Mouse (Mus musculus) yolk sac, embryonic 10.5 days (tissue): ENCODE data around the gene Cklf.
"Not testable (repeated sequence)": the region's sequence is repeated elsewhere in the genome, so short reads cannot be mapped to it uniquely, and the experiment has no call there.

Experiments used
- DNase-seq: peaks from one replicate; pipeline ENCODE4 v3.0.0-alpha.2; 2017; ENCODE audit warnings: low spot score

Gene Cklf

DNA sequence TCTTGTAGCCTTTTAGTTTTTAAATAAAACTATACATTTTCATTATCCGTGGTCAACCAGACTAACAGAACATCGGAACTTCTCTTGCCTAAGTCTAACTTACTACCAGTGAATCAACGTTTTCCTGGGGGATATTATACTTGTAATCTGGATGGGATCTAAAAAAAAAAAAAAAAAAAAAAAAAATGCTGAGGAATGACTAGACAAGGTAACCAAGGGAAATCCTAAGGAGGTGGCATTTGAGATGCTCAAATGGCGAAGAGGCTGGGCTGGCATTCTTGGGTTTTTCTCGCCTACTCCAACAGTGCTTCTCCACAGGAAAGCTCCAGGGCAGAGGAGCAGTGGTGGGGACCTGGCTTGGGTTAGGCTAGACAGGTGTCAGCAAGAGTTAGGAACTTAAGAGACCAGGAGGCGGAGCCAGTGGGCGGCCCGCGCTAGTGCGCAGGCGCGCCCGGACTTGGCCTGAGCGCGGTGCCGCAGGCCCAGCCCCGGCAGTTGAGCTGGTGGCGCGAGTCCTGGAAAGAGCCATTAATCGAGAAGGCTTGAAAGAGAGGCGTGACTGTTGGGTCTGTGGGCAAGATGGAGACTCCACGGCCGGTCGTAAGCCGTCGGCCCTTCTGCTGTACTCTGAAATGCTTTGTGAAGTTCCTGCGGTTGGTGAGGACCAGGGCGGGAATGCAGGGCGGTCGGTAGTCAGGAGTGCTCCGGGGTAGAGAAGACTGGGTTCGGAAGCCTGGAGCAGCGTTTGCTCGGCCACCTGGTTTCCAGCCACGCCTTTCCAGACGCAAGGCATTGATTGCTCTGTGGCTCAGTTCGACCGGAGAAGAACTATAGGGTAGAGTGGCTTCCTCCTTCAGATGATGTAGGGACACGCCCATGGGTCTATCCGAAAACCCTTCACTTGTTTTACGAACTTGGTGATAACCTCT lies at the start of gene Cklf:
TSS of gene Cklf (plus strand) at position 423 of the 929 bp plus-strand sequence.
- peak; percentile 88 for DNase-seq

DNA sequence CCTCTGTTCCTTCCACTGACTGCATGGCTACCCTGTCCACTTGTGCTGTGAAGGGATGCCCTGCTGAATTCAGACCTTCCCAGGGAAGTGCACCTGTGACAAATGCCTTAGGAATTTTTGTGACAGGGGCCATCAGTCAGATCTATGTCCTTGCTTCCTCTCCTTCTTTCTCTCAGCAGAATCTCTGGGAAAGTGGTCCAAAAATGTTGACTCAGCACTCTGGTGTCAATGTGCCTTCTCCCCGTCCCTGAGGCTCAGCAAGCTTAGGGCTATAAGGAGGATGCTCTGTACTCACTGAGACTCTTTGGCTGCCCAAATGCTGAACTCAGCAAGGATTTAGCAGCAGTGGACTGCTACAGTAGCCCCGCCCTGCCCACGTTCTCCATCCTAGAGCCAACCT lies 49.0 kb upstream of the Cklf start:
- DNase-seq = no peak

DNA sequence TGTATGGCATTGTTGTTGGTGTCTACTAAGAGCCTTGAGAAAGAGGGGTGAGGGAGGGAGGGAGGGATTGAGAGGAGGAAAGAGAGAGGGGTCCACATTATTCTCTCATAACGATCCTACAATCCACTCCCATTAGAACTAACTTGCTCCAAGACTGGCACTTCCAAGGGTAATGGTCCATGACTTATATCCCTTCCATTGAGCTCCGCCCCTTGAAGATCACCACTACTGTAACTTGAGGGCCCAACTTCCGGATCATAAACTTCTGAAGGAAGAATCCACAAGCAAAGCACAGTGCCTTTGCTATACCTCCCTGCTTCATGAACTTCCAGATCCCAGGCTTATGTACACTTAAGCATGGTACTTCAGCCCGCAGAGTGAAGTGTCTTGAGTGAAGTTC lies 48.3 kb upstream of the Cklf start:
- no peak for DNase-seq

DNA sequence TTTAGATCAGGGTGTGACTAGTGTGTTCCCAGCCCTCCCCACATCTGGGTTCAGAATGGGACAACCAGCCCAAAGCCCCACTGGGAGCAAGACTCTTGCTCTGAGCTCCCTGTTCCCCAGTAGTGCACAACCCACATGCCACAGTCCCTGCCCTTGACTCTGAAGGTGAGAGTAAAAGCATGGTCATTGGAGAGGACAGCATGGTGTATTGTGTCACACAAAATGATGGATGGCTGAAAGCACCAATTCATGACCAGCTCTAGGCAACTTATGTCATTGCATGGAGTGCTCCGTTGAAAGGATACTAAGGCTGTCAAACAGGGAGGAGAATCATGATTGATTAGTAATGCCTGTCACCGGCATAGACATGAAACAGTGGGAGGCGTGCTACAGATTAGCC lies 45.4 kb upstream of the Cklf start:
- no peak for DNase-seq

DNA sequence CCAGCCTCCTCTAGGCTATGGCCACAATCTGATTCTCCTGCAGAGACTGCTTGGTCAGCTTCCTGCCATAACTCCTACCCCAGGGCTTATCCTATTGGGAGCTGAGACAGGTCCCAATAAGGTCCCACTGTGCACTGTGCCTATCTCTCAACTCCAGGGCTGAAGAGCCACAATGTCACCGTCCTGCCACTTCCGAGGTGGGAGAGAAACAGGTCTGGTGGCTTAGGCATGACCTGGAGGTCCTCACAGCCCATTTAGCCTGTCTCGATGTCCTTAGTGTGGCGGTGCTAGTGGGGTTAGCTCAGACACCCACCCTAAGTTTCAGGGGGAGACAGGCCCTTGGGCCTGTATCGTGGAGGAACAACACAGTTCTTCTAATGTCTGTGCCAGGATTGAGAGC lies 33.1 kb upstream of the Cklf start:
- no peak for DNase-seq

DNA sequence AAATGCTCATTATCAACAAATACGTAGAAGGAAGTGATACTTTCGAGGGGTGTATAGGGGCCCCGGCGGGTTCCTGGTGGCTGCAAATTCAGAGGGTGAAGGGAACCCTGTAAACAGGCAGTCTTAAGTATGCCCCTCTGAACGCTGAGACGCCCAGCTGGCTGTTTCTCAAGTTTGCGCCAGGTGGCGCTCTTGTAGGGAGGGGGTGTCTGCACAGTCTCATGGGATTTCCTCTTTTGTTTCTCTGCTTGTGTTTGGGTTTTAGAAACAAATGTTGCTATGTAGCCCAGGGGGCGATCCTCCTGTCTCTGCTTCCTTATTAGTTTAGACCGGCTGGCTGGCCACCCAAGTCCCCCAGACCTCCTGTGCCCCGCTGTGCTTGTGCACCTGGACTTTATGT lies 31.6 kb upstream of the Cklf start:
- DNase-seq = no peak

DNA sequence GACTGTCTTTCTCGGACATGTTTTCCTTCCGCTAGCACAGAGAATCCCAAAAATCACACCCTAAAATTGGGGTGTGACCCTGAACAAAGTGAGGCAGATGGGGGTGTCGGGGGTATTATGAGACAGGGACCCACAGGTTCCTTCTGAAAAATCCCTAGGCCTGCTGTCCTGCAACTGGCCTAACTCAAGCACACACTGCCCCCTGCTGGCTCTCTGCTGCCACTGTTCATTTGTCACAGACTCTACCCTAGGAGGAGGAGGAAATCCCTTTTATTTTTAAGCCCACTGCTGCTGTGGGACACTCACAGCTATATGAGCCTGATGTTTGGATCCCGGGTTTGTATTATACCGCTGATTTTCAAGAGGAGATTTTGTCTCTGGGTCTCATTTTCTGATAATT lies 30.9 kb upstream of the Cklf start:
- peak; percentile 42 for DNase-seq

DNA sequence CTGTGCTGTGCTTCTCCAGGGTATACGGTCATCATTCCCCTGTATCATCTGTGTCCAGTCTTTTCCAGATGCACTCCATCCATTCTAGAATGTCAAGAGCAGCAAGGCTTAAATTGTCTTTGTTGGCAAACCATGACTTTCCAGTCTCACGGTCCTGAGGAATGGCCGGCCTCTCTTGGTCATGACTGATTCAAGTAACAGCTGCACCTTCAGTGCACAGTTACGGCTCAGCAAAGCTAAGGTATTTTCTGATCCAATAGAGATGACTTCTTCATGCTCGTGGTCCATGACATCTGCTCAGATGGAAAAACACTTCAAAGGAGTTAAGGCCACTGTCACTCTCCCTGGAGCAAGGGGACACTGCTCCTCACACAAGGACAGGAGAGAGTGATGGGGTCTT lies 23.6 kb upstream of the Cklf start:
- DNase-seq = no peak

DNA sequence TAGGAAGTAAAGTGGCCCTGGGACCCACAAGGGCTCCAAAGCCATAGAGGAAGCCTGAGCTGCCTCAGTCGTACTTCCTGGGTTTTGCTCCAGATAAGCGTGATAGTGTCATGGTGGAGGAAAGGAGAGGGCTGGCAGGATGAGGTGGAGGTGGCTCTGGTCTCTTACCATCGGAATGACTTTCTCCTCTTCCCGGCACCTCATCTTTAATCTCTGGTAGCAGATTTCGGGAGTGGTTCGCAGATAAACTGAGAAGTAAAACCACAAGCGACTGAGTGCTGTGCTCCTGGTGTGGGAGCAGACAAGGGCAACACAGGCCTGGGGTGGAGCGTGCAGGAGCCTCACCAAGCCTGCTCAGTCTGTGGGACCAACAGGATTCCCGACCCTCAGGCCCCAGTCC lies 20.3 kb upstream of the Cklf start:
- no peak for DNase-seq

DNA sequence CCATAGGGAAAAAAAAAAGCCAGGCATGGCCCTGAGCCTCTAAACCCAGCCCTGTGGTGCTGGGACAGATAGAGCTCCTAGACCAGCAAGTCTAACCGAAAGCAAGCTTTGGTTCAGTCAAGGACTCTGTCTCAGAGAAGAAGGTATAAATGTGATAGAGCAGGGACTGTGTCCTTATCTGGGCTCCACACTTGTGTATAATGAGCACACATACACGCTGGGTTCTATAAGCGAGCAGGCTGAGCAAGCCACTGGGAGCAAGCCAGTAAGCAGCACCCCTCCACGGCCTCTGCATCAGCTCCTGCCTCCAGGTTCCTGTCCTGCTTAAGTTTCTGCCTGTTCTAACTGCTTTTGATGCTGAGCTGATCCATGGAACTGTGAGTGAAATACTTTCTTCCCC lies 18.6 kb upstream of the Cklf start:
- no peak for DNase-seq

DNA sequence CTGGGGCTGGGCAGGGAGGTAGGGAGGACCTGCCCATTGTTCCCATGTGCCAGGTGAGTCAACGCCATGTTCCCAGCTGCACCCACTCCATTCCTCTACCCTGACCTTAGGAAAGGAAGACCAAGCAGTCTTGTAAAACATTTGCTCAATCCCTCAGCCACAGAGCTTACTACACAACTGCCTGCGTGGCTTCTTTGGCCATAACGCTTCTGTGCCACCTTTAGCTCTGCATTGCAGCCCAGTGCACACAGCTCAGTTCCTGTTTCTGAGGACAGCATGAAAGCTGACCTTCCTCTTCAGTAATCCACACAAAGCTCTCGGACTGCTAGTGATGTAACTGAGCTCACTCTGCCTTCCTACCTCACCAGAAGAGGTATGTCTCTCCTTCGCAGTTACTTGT lies 17.7 kb upstream of the Cklf start:
- no peak for DNase-seq

DNA sequence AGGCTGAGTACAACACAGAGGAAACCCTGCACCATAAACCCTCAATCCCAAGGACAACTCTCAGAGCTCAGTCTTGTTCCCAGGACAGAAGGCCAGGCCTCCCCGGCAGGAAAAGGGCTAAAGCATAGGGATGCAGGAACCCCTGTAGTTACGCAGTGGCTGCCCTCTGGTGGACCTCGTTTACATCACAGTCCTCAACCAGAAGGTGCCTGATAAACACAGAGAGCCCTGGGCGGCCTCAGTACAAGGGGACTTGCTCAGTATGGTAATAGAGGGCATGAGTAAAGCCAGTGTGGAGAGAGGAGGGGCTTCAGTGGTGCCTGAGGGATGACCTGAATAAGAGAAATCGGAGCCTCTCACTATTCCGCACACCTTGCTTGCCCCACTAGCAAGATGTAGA lies 16.1 kb upstream of the Cklf start:
- DNase-seq = no peak

DNA sequence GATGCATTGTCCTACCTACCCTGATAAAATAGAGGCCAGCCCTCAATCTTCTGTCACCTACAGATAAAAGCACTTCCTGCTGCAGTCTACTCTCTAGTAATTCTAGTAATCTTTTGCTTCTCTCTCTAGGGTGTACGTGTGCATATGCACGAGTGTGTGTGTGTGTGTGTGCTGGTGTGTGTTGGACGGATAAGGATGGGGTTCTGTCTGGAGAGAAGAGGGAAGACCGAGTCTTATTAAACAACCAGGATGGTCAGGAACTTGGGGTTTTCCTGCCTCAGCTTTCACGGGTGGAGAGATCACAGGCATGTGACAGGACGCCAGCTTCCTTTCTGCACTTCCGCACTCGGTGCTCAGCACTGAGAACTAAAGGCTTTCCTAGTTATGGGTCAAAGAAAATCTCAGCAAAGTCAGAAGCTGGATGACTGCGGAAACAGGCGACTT lies 11.2 kb upstream of the Cklf start:
- DNase-seq = no peak

DNA sequence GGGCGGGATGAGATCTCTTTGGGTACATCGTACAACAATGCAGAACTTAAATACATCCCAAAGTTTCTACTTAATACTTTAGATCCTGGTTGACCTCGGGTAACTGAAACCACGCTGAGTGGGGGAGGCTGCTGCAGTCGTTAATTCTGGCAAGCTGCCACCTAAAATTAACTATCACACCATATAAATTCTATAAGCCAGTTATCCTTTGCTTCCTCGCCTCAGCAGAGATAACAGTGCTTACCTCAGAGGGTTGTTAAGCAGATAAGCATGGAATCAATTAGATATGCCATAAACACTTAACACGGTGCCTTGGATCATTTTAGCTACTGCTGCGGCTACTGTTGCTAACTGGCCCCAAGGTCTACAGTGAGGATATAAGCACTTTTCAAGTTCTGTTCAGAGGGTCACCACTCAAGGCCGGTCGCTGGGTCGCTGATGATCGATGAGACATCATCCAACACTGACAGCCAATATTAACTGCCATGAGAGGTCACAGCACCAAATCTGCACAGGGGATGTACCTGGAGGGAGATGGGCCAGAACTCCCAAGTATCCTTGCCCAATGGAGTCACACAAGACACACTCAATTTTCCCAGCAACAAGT lies 8.5 kb upstream of the Cklf start:
- DNase-seq = no peak

DNA sequence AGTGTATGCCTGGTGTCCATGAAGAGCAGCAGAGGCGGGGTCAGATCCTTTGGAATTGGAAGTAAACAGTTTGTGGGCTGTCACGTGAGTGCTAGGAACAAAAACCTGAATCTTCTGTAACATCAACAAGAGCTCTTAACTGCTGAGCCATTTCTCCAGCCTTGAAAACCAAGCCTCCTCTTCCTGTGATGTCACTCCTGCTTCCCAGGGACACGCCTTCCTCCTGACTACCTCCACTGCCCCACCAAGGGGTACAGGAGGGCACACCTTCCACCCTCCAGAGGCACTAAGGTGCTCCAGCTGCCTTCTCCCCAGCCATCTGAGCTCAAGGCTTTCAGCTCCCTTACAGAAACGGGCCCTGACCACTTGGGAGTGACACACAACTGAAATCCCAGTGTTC lies 4.0 kb upstream of the Cklf start:
- DNase-seq = no peak

DNA sequence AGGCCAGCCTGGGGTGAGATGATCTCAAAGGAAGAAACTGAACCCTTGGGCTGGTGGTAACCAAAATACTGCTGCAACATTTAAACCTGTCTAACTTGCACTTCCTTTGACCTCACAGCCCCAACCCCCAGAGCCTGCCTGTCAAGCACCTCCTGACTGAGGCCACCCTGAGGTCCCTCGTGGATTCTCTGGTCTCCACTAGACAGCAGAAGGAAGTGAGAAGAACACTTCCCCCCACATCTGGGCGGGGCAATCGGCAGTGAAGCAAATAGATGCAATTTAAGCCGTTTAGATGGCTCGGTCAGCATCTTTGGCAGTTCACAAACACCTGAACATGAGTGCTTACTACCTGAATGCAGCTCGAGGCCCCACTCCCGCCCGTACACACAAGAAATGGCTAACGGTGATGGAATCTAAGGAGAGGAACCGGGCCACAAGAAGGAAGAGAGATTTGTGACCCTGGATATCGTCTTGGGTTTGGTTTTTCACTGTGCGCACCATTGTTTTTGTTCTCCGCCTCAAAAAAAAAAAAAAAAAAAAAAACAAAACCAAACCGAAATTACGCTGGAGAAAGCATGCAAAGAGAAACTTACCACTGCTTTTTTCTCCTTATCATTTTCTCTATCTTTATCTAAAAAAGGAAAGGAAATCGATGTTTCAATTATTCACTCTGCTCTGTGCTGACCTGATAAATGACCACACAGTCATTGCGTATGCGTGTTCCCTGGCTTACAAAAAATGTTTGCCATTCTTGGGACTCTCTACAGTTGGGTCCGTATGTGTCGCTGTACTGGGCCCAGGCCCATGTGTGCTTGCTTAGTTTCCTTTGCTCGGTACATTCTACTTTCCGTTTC lies 3.4 kb upstream of the Cklf start:
- no peak for DNase-seq

DNA sequence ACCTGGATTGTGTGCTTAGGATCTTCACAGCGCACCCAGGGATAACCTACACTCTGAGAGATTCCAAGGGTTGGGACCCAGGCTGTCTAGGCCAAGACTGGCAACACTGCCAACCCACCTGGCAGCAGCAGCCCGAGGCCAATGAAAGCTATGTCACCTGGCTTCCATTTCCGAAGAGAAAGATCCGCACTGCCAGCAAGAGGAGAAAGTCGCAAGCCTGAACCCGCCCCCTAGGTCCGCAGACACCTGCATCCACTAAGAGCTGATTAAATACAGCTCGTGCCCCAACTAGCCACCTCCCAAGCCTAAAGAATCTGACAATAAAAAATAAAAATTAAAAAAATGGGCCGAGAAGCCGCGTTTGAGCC lies 2.8 kb upstream of the Cklf start:
- DNase-seq = no peak

DNA sequence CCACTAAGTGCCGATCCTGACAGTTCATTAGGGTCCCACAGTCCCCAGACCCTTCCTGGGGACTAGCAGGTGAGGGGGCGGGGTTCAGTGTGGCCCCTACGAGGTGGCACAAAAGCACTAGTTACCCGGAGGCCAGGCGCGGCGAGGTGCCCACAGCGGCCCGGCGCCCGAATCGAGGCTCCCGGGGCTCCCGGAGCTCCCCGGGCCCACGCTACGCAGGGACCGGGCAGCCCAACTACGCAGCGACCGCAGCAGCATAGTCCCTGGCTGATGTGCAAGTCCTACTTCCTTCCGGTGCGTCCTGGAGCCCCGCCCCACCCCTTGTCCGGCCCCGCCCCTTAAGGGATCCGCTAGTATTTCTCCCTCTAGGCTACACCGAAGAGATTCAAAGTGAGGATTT lies 2.4 kb upstream of the Cklf start, which contains the start of gene Tk2:
TSS of gene Tk2 (minus strand) at position 283 of the 400 bp plus-strand sequence.
- peak; percentile 86 for DNase-seq

DNA sequence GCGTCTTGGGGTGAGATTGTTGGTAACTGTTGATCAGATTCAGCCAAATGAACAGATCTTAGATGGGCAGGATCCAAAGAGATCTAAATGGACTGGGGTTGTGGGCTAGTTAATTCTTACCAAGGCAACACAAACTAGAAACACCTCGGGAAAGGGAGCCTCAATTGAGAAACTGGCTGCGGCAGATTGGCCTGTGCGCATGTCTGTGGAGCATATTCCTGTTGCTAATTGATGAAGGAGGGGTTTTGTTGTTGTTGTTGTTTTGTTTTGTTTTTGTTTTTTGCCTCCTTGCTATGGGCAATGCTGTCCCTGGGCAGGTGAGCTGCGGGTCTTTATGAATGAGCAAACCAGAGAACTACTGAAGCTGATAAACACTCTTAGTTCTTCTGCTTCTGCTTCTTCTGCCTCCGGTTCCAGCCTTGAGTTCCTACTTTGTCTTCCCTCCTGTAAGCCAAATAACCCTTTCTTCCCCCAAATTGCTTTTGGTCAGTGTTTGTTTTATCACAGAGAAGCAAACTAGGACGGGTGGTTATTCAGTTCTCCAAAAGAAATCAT lies 1.1 kb upstream of the Cklf start:
- DNase-seq = no peak

DNA sequence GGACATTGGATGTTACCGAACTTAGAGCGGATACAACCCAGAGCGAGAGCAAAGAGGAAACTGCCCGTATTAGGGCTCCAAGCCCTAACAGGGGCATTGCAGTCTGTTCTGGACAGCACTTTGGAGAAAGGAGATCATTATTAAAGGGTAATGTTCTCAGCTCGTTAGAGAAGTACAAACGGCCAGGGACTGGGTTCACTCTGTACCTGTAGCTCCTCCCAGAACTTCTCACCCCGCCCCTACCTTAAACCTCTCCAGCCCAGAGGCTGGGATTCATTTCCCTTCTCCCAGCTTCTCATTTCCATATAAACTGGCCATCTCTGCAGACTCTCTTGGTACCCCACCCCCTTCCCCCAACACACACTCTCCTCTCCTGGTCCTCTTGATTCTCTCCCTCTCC lies 800 bp downstream of the Cklf start:
- peak; percentile 36 for DNase-seq

DNA sequence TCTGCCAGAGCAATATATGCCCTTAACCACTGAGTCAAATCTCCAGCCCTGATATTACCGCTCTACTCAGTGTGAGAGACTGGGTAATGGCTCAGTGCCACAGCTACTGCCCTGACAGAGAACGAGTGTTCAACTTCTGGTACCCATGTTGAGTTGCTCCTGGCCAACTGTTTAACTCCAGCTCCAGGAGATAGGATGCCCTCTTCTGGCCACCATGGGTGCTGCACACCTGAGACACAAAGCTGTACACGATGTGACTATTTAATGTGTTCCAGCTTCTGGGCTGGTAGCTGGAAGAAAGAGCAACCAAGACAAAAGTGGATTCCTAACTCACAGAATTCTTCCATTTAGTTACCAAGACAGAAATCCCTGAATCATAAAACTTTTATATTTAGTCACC lies 2.4 kb downstream of the Cklf start:
- DNase-seq = no peak

DNA sequence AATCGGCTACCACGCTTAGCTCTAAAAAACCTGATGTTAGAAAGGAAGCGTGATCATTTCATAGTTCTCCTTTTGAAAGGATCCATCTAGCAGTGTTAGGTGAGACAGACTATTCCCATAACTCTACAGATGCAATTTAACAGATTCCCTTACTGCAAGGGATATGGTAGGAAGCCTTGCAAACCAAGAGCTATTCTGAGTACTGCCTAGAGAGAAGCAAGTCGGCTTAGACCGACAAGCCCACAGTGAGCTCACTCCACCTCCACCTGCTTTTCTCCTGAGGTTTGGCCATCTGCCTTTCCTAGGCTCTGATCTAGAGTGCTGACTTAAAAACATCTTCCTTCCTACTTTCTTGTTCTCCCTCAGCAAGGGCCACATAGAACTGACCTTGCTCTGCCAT lies 11.1 kb downstream of the Cklf start:
- not testable (repeated sequence) for DNase-seq
